Mouse (Mus musculus): ENCODE results near the gene Gm8439. TPM values are rescaled to one million over a fixed set of nuclear protein-coding genes. Genes with fewer than 3 reads are reported as not detected.

The Gm8439 gene
- polyA plus RNA-seq, 1 experiment from 2014 or later = not detected

- 82% methylated on average over 8 of the region's 8 CpGs for WGBS
- H3K4me2 ChIP-seq (replicated peaks) = no peak overlapping the region
Observed at GRCm38 (mm10) chr4:120630218-120630931, 41.8 kb downstream of the Gm8439 start.

GRCm38 (mm10) chr4:120631828-120632227 is 43.3 kb downstream of the Gm8439 start:
- DNase-seq (ENCODE audit: low spot score) (no peak), ATAC-seq (ENCODE audit: low FRiP score) (no peak)
- Histone ChIP-seq H3K4me3 (replicated peaks; ENCODE audit: low read length) (no peak overlapping the region), H3K9ac (no peak overlapping the region), H3K36me3 (replicated peaks; ENCODE audit: control insufficient read depth, insufficient read depth) (no peaks in the 10 kb centered on the region), H3K27me3 (ENCODE audit: control insufficient read depth, insufficient read depth, low read length) (no peaks in the 10 kb centered on the region), H3K4me2 (replicated peaks) (no peak overlapping the region), H3K9me3 (ENCODE audit: control insufficient read depth, low read length) (no peaks in the 10 kb centered on the region), H3K27ac (no peak overlapping the region), H3K4me1 (replicated peaks; ENCODE audit: control insufficient read depth, insufficient read depth, low read length) (no peaks in the 10 kb centered on the region)
- WGBS = 80% methylated on average over 6 of the region's 6 CpGs

More at GRCm38 (mm10) chr4:120630218-120630931, 41.8 kb downstream of the Gm8439 start:
- ATAC-seq (ENCODE audit: low FRiP score) = no peak
- no peaks in the 10 kb centered on the region for H3K36me3 ChIP-seq (replicated peaks; ENCODE audit: control insufficient read depth, insufficient read depth)
- no peaks in the 10 kb centered on the region for H3K9me3 ChIP-seq (ENCODE audit: control insufficient read depth, low read length)
- no peaks in the 10 kb centered on the region for H3K4me1 ChIP-seq (replicated peaks; ENCODE audit: control insufficient read depth, insufficient read depth, low read length)
- H3K9ac ChIP-seq = no peak overlapping the region
- no peak overlapping the region for H3K4me3 ChIP-seq (replicated peaks; ENCODE audit: low read length)
- H3K27ac ChIP-seq = no peak overlapping the region
- DNase-seq (ENCODE audit: low spot score) = no peak
- H3K27me3 ChIP-seq (ENCODE audit: control insufficient read depth, insufficient read depth, low read length) = no peaks in the 10 kb centered on the region

- no peaks in the 10 kb centered on the region for H3K9me3 ChIP-seq (ENCODE audit: control insufficient read depth, low read length)
Observed at GRCm38 (mm10) chr4:120635351-120635750, 46.8 kb downstream of the Gm8439 start.

GRCm38 (mm10) chr4:120641946-120642345 is 53.4 kb downstream of the Gm8439 start:
- 95% methylated on average over 6 of the region's 6 CpGs for WGBS
- no peaks in the 10 kb centered on the region for H3K27me3 ChIP-seq (ENCODE audit: control insufficient read depth, insufficient read depth, low read length)
- H3K9ac ChIP-seq = no peak overlapping the region
- no peak overlapping the region for H3K4me2 ChIP-seq (replicated peaks)
- H3K9me3 ChIP-seq (ENCODE audit: control insufficient read depth, low read length) = no peaks in the 10 kb centered on the region
- DNase-seq (ENCODE audit: low spot score) (no peak), ATAC-seq (ENCODE audit: low FRiP score) (no peak)
- H3K4me3 ChIP-seq (replicated peaks; ENCODE audit: low read length) = no peak overlapping the region
- no peaks in the 10 kb centered on the region for H3K36me3 ChIP-seq (replicated peaks; ENCODE audit: control insufficient read depth, insufficient read depth)
- no peaks in the 10 kb centered on the region for H3K4me1 ChIP-seq (replicated peaks; ENCODE audit: control insufficient read depth, insufficient read depth, low read length)
- no peak overlapping the region for H3K27ac ChIP-seq

More at GRCm38 (mm10) chr4:120635351-120635750, 46.8 kb downstream of the Gm8439 start:
- no peaks in the 10 kb centered on the region for H3K36me3 ChIP-seq (replicated peaks; ENCODE audit: control insufficient read depth, insufficient read depth)
- no peaks in the 10 kb centered on the region for H3K27me3 ChIP-seq (ENCODE audit: control insufficient read depth, insufficient read depth, low read length)
- H3K4me1 ChIP-seq (replicated peaks; ENCODE audit: control insufficient read depth, insufficient read depth, low read length) = no peaks in the 10 kb centered on the region
- DNase-seq (ENCODE audit: low spot score) (no peak), ATAC-seq (ENCODE audit: low FRiP score) (no peak)
- WGBS = 82% methylated on average over 2 of the region's 2 CpGs
- H3K4me2 ChIP-seq (replicated peaks) = no peak overlapping the region
- H3K4me3 ChIP-seq (replicated peaks; ENCODE audit: low read length) = no peak overlapping the region
- H3K27ac ChIP-seq = no peak overlapping the region
- no peak overlapping the region for H3K9ac ChIP-seq

- H3K4me2 ChIP-seq (replicated peaks) = no peak overlapping the region
- no peak for DNase-seq (ENCODE audit: low spot score)
- no peak overlapping the region for H3K4me3 ChIP-seq (replicated peaks; ENCODE audit: low read length)
- H3K27ac ChIP-seq = no peak overlapping the region
- H3K9me3 ChIP-seq (ENCODE audit: control insufficient read depth, low read length) = no peaks in the 10 kb centered on the region
- no peak overlapping the region for H3K9ac ChIP-seq
- no peaks in the 10 kb centered on the region for H3K27me3 ChIP-seq (ENCODE audit: control insufficient read depth, insufficient read depth, low read length)
- ATAC-seq (ENCODE audit: low FRiP score) = no peak
- no peaks in the 10 kb centered on the region for H3K4me1 ChIP-seq (replicated peaks; ENCODE audit: control insufficient read depth, insufficient read depth, low read length)
- no peaks in the 10 kb centered on the region for H3K36me3 ChIP-seq (replicated peaks; ENCODE audit: control insufficient read depth, insufficient read depth)
- 91% methylated on average over 3 of the region's 3 CpGs for WGBS
Observed at GRCm38 (mm10) chr4:120643899-120644298, 55.4 kb downstream of the Gm8439 start.

GRCm38 (mm10) chr4:120649369-120650207 is 61.0 kb downstream of the Gm8439 start:
- WGBS = 5% methylated on average over 44 of the region's 55 CpGs
- H3K4me1 ChIP-seq (replicated peaks; ENCODE audit: control insufficient read depth, insufficient read depth, low read length) = no peaks in the 10 kb centered on the region
- H3K27me3 ChIP-seq (ENCODE audit: control insufficient read depth, insufficient read depth, low read length) = peaks cover 4% of the 10 kb centered on the region; the same call in 1 of the 2 replicates
- H3K4me2 ChIP-seq (replicated peaks) = peak overlapping the region; percentile 91
- peak; percentile 83 for ATAC-seq (ENCODE audit: low FRiP score)
- DNase-seq (ENCODE audit: low spot score) = peak; percentile 46
- peak overlapping the region; percentile 73 for H3K9ac ChIP-seq
- H3K9me3 ChIP-seq (ENCODE audit: control insufficient read depth, low read length) = no peaks in the 10 kb centered on the region
- no peaks in the 10 kb centered on the region for H3K36me3 ChIP-seq (replicated peaks; ENCODE audit: control insufficient read depth, insufficient read depth)
- no peak overlapping the region for H3K27ac ChIP-seq
- peak overlapping the region; percentile 50 for H3K4me3 ChIP-seq (replicated peaks; ENCODE audit: low read length)

- Histone ChIP-seq H3K4me3 (replicated peaks; ENCODE audit: low read length) (peak overlapping the region; percentile 50), H3K27me3 (ENCODE audit: control insufficient read depth, insufficient read depth, low read length) (peaks cover 4% of the 10 kb centered on the region; the same call in 1 of the 2 replicates), H3K27ac (no peak overlapping the region), H3K4me1 (replicated peaks; ENCODE audit: control insufficient read depth, insufficient read depth, low read length) (no peaks in the 10 kb centered on the region), H3K4me2 (replicated peaks) (peak overlapping the region; percentile 91), H3K9ac (peak overlapping the region; percentile 73), H3K36me3 (replicated peaks; ENCODE audit: control insufficient read depth, insufficient read depth) (no peaks in the 10 kb centered on the region), H3K9me3 (ENCODE audit: control insufficient read depth, low read length) (no peaks in the 10 kb centered on the region)
- peak; percentile 22; the same call in 1 of the 2 replicates for ATAC-seq (ENCODE audit: low FRiP score)
- peak; percentile 42 for DNase-seq (ENCODE audit: low spot score)
- WGBS = 25% methylated on average over 7 of the region's 7 CpGs
Observed at GRCm38 (mm10) chr4:120650208-120650592, 61.7 kb downstream of the Gm8439 start.

GRCm38 (mm10) chr4:120655898-120656297 is 67.4 kb downstream of the Gm8439 start:
- no peak for ATAC-seq (ENCODE audit: low FRiP score)

More at GRCm38 (mm10) chr4:120655898-120656297, 67.4 kb downstream of the Gm8439 start:
- Histone ChIP-seq H3K27ac (no peak overlapping the region), H3K9ac (no peak overlapping the region), H3K9me3 (ENCODE audit: control insufficient read depth, low read length) (no peaks in the 10 kb centered on the region), H3K4me3 (replicated peaks; ENCODE audit: low read length) (no peak overlapping the region), H3K4me1 (replicated peaks; ENCODE audit: control insufficient read depth, insufficient read depth, low read length) (no peaks in the 10 kb centered on the region), H3K27me3 (ENCODE audit: control insufficient read depth, insufficient read depth, low read length) (no peaks in the 10 kb centered on the region), H3K4me2 (replicated peaks) (no peak overlapping the region), H3K36me3 (replicated peaks; ENCODE audit: control insufficient read depth, insufficient read depth) (no peaks in the 10 kb centered on the region)
- WGBS = 75% methylated on average over 8 of the region's 8 CpGs
- DNase-seq (ENCODE audit: low spot score) = no peak
